Mouse (Mus musculus) lung, adult 2 months (tissue): Measurements from ENCODE around the gene Rabgef1. TPM values are rescaled to one million over a fixed set of nuclear protein-coding genes. Genes with fewer than 3 reads are reported as not detected.

Source experiments
- DNase-seq: peaks from one replicate; pipeline ENCODE4 v3.0.0; 2022
- H3K4me1 ChIP-seq: fragments of 200-500 bp; 2 replicates; pipeline ENCODE4 v1.6.1; 2011; ENCODE audit warnings: low read length; ENCODE audit not compliant: control insufficient read depth, insufficient read depth
- H3K4me3 ChIP-seq: fragments of 200-500 bp; replicated peaks from 2 replicates; pipeline ENCODE3; 2011; ENCODE audit warnings: low read depth, mild to moderate bottlenecking, control low read depth, low read length; ENCODE audit errors: extremely low read depth
- CTCF ChIP-seq: fragments of 200-500 bp; IDR thresholded peaks from 2 replicates; pipeline ENCODE4 v1.5.1; 2011; ENCODE audit warnings: mild to moderate bottlenecking, low read length, control low read depth; ENCODE audit not compliant: insufficient read depth
- POLR2A ChIP-seq: fragments of 200-500 bp; IDR thresholded peaks from 2 replicates; pipeline ENCODE4 v1.6.1; 2011; ENCODE audit warnings: low read depth, mild to moderate bottlenecking, control low read depth, low read length, borderline replicate concordance; ENCODE audit errors: extremely low read depth
- WGBS: fragments of 180-500 bp; shearing (Covaris S2); methylation state at CpG from one replicate; pipeline ENCODE4 v1.1.7; 2018; 5-methylcytosine and 5-hydroxymethylcytosine counted together
- polyA plus RNA-seq: library from polyadenylated mRNA; depleted of rRNA; stranded (reverse); fragments of >200 nt; gene quantifications from 2 replicates; pipeline ENCODE4 v1.2.3, GENCODE M21; 2012

Rabgef1 gene
- polyA plus RNA-seq, 1 experiment, result 32.2 TPM

DNA sequence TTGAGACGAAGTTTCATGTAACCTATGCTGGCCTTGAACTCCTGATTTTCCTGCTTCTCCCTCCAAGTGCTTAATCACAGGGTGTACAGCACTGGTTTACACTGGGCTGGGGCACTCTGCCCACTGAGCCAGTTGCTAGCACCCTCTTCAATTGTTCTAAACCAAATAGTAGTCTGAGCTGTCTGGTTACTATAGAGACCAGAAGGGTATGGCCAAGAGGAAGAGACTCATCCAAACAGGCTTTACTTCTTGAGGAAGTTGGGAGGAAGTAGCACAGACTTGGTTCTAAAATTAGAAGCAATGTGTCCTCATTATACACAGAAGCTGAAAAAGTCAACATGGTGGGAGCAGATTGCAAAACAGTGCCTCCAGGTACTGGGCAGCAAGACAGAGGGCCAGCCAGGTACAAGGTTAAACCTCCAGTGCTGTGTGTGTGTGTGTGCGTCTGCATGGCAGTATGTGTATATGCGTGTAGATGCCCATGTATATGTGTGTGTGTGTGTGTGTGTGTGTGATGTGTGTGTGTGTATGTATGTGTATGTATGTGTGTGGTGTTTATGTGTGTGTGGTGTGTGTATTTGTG is 33.9 kb downstream of the Rabgef1 start:
- peaks cover 20% of the 10 kb centered on the region for H3K4me1 ChIP-seq
- no peak for TF ChIP-seq POLR2A
- no peak for TF ChIP-seq CTCF
- 69% methylated on average over 3 of the region's 3 CpGs for WGBS
- H3K4me3 ChIP-seq, result no peak overlapping the region
- DNase-seq, result no peak

DNA sequence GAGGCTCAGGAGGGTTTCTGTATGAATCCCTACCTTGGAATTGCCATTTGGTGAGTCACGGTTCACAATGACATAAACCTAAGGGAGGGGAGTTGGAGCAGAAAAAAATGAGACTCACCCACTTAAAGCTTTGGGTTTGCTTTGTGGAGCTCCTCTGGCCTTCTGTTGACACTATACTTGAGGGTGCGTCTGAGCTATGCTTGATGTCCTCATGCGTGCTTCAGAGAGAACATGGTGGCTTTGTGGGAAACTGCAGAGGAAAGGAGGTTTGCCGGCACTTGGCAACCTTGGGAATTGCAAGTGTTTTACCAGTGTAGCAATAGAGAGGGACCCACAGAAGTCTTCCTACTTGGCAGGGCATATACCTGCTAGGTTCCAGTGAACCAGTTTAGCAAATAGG is 35.7 kb downstream of the Rabgef1 start:
- Histone ChIP-seq H3K4me3 (no peak overlapping the region), H3K4me1 (peaks cover 15% of the 10 kb centered on the region)
- no peak for TF ChIP-seq CTCF
- no peak for TF ChIP-seq POLR2A
- WGBS, result 74% methylated on average over 4 of the region's 4 CpGs
- no peak for DNase-seq

DNA sequence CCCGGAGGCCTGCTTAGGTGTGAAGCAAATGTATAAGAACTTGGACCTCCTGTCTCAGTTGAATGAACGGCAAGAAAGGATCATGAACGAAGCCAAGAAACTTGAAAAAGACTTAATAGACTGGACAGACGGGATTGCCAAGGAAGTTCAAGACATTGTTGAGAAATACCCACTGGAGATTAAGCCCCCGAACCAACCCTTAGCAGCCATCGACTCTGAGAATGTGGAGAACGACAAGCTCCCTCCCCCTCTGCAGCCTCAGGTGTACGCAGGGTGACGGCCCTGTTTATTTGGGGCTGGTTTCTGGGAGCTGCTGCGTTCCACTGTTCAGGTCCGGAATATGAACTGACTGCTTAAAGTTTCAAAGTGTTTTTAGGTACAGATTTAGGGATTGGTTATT is 41.4 kb downstream of the Rabgef1 start:
- TF ChIP-seq CTCF (no peak), POLR2A (no peak)
- no peak for DNase-seq
- Histone ChIP-seq H3K4me1 (no peaks in the 10 kb centered on the region), H3K4me3 (no peak overlapping the region)
- 74% methylated on average over 11 of the region's 11 CpGs for WGBS

DNA sequence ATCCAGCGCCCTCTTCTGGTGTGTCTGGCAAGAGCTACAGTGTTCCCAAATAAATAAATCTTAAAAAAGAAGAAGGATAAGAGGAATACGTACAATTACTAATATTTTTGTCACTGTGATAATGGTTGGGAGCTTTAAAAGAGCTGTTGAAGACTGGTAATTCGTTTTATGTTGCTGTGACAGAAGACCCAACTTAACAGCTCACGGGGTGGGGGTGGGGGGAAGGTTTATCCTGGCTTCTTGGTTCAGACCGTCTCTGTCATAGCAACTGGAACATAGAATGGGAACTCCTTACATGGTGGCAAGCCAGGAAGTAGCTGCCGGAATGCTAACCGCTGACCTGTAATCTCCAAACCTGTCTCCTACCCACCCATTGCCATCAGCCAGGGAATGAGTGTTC is 45.2 kb downstream of the Rabgef1 start, which contains the start of gene Tmem248:
Gene Tmem248, plus strand, starts transcription at position 301 of the 400 bp plus-strand sequence.
- H3K4me1 ChIP-seq, result peaks cover 9% of the 10 kb centered on the region; the same call in 1 of the 2 replicates
- no peak within 1 kb of the TSS for H3K4me3 ChIP-seq
- WGBS, result 76% methylated on average over 7 of the region's 7 CpGs
- DNase-seq, result no peak
- TF ChIP-seq CTCF (no peak), POLR2A (no peak)

DNA sequence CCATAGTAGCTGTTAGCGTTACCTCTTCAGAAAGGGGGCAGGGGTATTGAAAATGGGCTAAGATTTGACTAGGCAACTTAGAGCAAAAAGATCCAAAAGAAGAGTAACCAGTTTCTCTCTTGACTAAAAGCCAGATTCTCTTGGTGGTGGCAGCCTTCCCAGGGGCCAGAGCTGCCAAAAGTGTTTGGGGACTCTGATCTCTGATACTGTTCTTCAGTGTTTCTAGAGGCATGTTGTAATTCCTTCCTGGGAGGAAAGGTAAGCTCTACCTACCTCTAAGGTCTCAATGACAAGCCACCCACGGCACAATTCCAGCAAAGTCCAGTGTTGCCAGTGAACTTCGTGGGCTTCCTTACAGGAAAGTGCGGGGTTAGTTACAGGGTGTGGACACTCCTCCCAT is 45.8 kb downstream of the Rabgef1 start:
- no peak for DNase-seq
- Histone ChIP-seq H3K4me1 (peaks cover 9% of the 10 kb centered on the region; the same call in 1 of the 2 replicates), H3K4me3 (no peak overlapping the region)
- TF ChIP-seq POLR2A (no peak), CTCF (no peak)
- 74% methylated on average over 4 of the region's 4 CpGs for WGBS

DNA sequence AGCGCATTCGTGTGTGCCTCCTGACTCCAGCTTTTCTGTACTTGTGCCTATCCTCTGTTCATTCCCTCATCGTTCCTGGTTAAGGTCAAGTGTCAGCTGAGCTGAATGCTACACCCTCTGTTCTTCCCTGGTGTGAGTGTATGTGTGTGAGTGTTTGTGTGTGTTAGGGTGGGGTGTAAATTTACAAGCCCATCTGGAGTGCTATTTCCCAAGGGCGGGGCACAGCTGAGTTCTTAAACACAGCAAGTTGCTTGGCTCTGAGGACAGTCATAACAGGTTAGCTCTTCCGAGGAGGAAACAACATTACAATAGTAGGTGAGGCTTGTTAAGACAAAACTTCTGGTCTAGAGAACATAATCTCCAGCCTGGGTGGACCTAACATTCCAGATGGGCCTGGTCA is 46.7 kb downstream of the Rabgef1 start:
- Histone ChIP-seq H3K4me3 (no peak overlapping the region), H3K4me1 (peaks cover 13% of the 10 kb centered on the region)
- TF ChIP-seq POLR2A (no peak), CTCF (no peak)
- DNase-seq, result no peak
- 64% methylated on average over 5 of the region's 5 CpGs for WGBS

DNA sequence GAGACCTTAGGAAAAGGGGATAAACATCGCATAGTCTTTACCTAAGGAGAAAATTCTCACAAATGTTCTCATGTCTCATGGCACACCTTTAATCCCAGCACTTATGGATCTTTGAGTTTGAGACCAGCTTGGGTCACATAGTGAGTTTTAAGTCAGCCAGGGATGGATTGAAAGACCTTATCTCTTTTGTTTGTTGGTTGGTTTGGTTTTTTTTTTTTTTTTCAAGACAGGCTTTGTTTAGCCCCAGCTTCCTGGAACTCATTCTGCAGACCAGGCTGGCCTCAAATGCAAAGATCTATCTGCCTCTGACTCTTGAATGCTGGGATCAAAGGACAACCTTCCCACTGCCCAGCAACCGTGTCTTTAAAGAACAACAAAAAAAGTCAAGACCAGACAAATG is 49.7 kb downstream of the Rabgef1 start:
- no peak for TF ChIP-seq CTCF
- no peak for TF ChIP-seq POLR2A
- Histone ChIP-seq H3K4me1 (peaks cover 17% of the 10 kb centered on the region), H3K4me3 (no peak overlapping the region)
- DNase-seq, result no peak
- WGBS, result 48% methylated on average over 2 of the region's 2 CpGs

DNA sequence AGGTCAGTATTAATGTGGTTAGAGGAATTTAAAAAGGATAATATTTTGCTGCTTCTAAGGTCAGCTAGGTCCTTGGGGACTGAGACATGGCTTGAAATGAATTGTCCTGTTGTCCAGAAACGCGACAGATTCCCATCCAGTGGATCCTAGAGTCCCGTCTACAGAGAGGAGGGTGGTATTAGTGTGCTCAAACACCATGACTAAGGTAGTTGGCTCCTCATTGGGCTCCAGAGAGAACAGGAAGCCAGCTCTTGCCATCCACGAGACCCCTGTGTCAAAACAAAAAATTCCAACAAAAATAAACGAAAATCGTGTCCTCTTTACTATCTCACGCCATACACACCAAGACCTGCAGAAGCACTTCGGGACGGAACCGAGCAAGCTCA is 50.2 kb downstream of the Rabgef1 start:
- no peak for TF ChIP-seq CTCF
- no peak for TF ChIP-seq POLR2A
- peak overlapping the region; percentile 77 for H3K4me3 ChIP-seq
- WGBS, result under 1% methylated on average over 10 of the region's 10 CpGs
- no peak for DNase-seq
- peaks cover 17% of the 10 kb centered on the region for H3K4me1 ChIP-seq

DNA sequence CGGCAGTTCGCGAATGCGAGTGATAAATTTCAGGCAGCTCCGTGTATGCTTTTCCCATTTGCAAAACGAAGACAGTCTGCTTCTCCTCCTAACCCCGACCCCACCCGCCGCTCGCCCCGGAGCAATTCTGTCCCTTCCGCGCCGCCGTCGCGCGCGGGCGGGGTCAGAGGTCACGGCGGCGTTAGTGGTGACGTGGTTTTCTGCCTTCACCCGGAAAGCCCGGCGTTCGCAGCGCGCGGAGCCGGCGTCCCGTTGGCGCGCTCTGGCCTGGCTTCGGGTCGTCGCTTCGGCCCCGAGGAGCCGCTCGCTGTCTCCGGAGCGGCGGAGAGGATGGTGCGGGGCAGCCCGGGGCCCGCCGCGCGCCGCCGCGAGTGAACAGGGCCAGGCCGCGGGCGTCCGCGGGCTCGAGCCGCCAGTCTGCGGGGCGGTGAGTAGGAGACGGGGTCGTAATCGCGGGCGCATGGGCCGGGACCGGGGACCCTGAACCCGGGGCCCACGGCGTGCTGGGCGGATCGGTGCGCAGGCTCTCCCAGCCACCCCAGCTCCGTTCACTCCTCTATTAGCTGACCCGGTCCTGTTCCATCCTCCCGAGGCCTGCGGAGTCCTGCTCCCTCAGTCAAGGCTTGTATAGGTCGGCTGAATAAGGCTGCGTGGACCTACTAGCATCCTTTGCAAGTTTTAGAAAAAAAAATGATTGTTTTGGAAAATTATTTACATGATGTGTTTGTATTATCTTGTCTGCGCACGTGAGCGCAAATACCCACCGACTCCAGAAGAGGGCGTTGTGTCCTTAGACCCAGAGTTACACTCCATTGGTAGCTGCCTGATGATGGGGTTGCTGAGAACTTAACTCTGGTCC is 50.8 kb downstream of the Rabgef1 start:
- peak; percentile 96 for DNase-seq
- under 1% methylated on average over 88 of the region's 88 CpGs for WGBS
- Histone ChIP-seq H3K4me3 (peak overlapping the region; percentile 77), H3K4me1 (peaks cover 20% of the 10 kb centered on the region)
- TF ChIP-seq CTCF (peak; percentile 69), POLR2A (no peak; the same call in 1 of the 2 replicates)

DNA sequence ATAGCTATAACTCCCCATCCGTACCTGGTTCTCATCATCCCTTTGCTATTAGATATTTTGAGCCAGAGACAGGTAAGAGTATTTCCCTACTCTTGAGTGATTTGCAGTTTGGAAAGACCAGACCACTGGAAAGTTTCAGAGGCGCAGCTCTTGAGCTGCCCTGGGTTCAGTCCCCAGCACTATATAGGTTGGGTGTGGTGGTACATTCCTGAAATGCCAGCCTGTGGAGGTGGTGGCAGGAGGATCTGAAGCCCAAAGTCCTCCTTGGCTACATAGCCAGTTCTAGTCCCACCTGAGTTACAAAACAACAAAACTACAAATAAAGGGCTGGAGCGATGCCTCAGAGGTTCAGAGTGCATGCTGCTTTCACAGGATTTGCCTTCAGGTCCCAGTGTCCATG is 55.2 kb downstream of the Rabgef1 start:
- 67% methylated on average over 3 of the region's 3 CpGs for WGBS
- Histone ChIP-seq H3K4me3 (no peak overlapping the region), H3K4me1 (peaks cover 15% of the 10 kb centered on the region)
- TF ChIP-seq POLR2A (no peak), CTCF (no peak)
- DNase-seq, result no peak
